Mouse (Mus musculus) midbrain, embryonic 14.5 days (tissue): ENCODE data around the gene Efemp2. TPM values are rescaled to one million over a fixed set of nuclear protein-coding genes. Genes with fewer than 3 reads are reported as not detected.

Experiments used
- ATAC-seq: fragments of 200-750 bp; cut with Nextera tagmentation; 2 replicates; pipeline ENCODE4 v1.8.0; 2017; ENCODE audit warnings: moderate number of reproducible peaks, moderate library complexity; ENCODE audit not compliant: low FRiP score, low TSS enrichment
- DNase-seq: peaks from one replicate; pipeline ENCODE4 v3.0.0-alpha.2; 2015
- H3K27ac ChIP-seq: fragments of 300-500 bp; sonication (generic); replicated peaks from 2 replicates; pipeline ENCODE4 v1.5.1; 2014; ENCODE audit warnings: mild to moderate bottlenecking, low read depth, low read length, moderate library complexity
- H3K27me3 ChIP-seq: fragments of 300-500 bp; sonication (generic); 2 replicates; pipeline ENCODE4 v1.6.1; 2014; ENCODE audit warnings: low read length, control low read depth, mixed read lengths; ENCODE audit not compliant: control insufficient read depth, insufficient read depth
- H3K36me3 ChIP-seq: fragments of 300-500 bp; sonication (generic); 2 replicates; pipeline ENCODE4 v1.6.1; 2014; ENCODE audit warnings: low read length, control low read depth; ENCODE audit not compliant: control insufficient read depth, insufficient read depth
- H3K4me1 ChIP-seq: fragments of 300-500 bp; sonication (generic); 2 replicates; pipeline ENCODE4 v1.6.1; 2014; ENCODE audit warnings: mild to moderate bottlenecking, antibody characterized with exemption, low read length, control low read depth; ENCODE audit not compliant: control insufficient read depth, insufficient read depth
- H3K4me2 ChIP-seq: fragments of 300-500 bp; sonication (generic); 2 replicates; pipeline ENCODE4 v1.6.1; 2014; ENCODE audit warnings: mild to moderate bottlenecking, low read length, moderate library complexity
- H3K4me3 ChIP-seq: fragments of 300-500 bp; sonication (generic); replicated peaks from 2 replicates; pipeline ENCODE4 v1.5.1; 2014; ENCODE audit warnings: low read depth, low read length
- H3K9ac ChIP-seq: fragments of 300-500 bp; sonication (generic); replicated peaks from 2 replicates; pipeline ENCODE4 v1.6.1; 2014; ENCODE audit warnings: mild to moderate bottlenecking, low read length, moderate library complexity
- H3K9me3 ChIP-seq: fragments of 300-500 bp; sonication (generic); 2 replicates; pipeline ENCODE4 v1.6.1; 2016; ENCODE audit warnings: low read length, control low read depth, mixed read lengths; ENCODE audit not compliant: control insufficient read depth
- WGBS: fragments of 180-500 bp; shearing (Covaris S2); extraction: QIAGEN DNeasy Blood & Tissue Kit; methylation state at CpG from one replicate; pipeline ENCODE4 v1.1.7; 2014; 5-methylcytosine and 5-hydroxymethylcytosine counted together
- polyA plus RNA-seq: library from polyadenylated mRNA; unstranded; fragments of >200 nt; fragmentation: Nextera tagmentation; extraction: Ambion mirVana; gene quantifications from 2 replicates; pipeline ENCODE4 v1.2.1, GENCODE M21; 2014

Efemp2 gene
- polyA plus RNA-seq, 1 experiment from 2014 or later: 28.7 TPM

DNA sequence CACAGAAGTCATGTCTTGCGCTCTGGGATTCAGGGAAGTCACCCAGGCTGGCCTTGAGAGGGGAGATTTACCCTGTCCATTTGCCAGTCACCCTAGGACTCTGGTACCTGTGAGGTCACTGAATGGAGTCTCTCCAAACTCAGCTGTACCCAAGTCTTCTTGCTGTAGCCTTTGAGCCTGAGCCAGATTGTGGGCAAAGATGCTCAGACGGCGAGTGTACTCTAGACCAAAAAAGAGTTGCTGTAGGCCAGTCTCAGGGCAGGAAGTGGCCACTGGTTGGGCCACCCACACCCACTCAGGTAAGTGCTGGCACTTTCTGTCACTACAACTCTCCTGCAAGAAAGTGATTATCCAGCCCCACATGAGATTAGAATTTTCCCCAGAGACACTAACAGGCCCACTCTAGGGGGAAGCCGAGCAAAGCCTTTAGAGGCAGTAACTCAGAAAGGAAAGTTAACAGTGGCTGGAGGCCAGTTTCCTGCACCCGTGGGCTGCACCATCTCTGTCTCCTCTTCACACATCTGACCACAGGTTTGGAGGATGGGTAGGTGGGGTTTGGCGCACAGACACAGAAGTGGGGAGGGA, 6.7 kb upstream of the Efemp2 start:
- H3K9ac ChIP-seq: no peak overlapping the region
- H3K4me1 ChIP-seq: peaks cover 6% of the 10 kb centered on the region
- no peak for DNase-seq
- ATAC-seq: no peak
- no peak overlapping the region for H3K4me2 ChIP-seq
- H3K27me3 ChIP-seq: no peaks in the 10 kb centered on the region
- peaks cover 51% of the 10 kb centered on the region for H3K36me3 ChIP-seq
- no peaks in the 10 kb centered on the region for H3K9me3 ChIP-seq
- H3K27ac ChIP-seq: no peak overlapping the region
- WGBS: 95% methylated on average over 6 of the region's 6 CpGs
- no peak overlapping the region for H3K4me3 ChIP-seq

DNA sequence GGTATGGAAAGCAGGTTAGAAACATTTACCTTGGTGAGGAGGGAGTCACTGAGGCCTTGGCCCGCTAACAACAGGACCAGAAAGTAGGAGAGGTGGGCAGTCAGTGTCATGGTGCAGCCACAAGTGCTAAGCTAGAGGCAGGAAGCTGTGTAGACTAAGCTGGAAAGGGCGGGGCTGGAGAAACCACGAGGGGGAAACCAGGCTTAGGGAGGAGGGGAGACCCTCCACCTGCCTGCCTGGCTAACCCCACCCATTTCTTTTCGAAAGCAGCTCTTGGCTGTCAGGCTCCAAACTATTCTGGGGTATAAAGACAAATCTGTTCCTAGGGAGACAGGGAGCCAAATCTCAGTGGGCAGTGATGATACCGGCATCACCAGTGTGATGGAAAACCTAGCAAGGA, 5.4 kb upstream of the Efemp2 start, which contains the start of gene Ctsw:
Ctsw (minus strand) TSS at position 134 of the 400 bp plus-strand sequence.
- H3K36me3 ChIP-seq: peaks cover 39% of the 10 kb centered on the region
- no peaks in the 10 kb centered on the region for H3K9me3 ChIP-seq
- no peak within 1 kb of the TSS for H3K4me3 ChIP-seq
- no peak within 1 kb of the TSS for H3K27ac ChIP-seq
- 64% methylated on average over 5 of the region's 5 CpGs for WGBS
- H3K4me2 ChIP-seq: no peak within 1 kb of the TSS
- ATAC-seq (no peak), DNase-seq (no peak)
- H3K4me1 ChIP-seq: peaks cover 6% of the 10 kb centered on the region
- H3K27me3 ChIP-seq: no peaks in the 10 kb centered on the region
- no peak within 1 kb of the TSS for H3K9ac ChIP-seq

DNA sequence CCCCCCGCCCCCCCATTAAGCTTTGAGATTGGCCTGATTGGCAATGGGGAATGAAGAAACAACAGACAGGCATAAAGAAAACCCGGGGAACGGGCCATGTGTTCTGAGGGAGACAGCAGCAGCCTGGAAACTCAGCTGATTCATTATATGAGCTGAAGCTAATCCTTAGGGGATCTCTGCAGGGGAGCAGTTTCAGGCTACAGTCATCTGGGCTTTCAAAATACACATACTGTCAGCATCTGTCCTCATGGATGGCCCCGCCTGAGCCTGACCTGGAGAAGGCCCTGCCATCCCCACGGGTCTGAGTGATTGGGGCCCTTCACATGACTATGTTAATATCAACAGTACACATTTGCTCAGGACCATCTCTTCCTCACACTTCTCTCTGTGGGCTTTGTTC, 1.9 kb upstream of the Efemp2 start:
- ATAC-seq (no peak), DNase-seq (no peak)
- Histone ChIP-seq H3K9ac (no peak overlapping the region), H3K4me2 (no peak overlapping the region), H3K4me1 (peaks cover 21% of the 10 kb centered on the region), H3K36me3 (peaks cover 12% of the 10 kb centered on the region), H3K9me3 (no peaks in the 10 kb centered on the region), H3K4me3 (no peak overlapping the region), H3K27me3 (no peaks in the 10 kb centered on the region), H3K27ac (no peak overlapping the region)
- WGBS: 43% methylated on average over 5 of the region's 5 CpGs

DNA sequence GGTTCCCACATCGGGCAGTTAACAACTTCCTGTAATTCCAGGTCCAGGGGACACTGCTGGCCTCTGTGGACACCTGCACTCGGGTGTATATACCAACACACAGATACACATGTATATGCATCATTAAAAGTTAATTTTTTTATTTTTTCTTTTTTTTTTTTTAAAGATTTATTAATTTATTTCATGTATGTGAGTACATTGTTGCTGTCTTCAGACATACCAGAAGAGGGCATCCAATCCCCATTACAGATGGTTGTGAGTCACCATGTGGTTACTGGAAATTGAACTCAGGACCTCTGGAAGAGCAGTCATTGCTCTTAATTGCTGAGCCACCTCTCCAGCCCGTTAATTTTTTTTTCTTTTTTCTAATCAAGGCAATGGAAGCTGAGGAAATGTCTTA, 897 bp upstream of the Efemp2 start:
- Histone ChIP-seq H3K4me3 (no peak overlapping the region), H3K27ac (no peak overlapping the region), H3K4me1 (peaks cover 21% of the 10 kb centered on the region), H3K36me3 (peaks cover 2% of the 10 kb centered on the region; the same call in 1 of the 2 replicates), H3K27me3 (no peaks in the 10 kb centered on the region), H3K9me3 (no peaks in the 10 kb centered on the region), H3K4me2 (no peak overlapping the region), H3K9ac (no peak overlapping the region)
- ATAC-seq (no peak), DNase-seq (no peak)
- WGBS: 85% methylated on average over 3 of the region's 3 CpGs

DNA sequence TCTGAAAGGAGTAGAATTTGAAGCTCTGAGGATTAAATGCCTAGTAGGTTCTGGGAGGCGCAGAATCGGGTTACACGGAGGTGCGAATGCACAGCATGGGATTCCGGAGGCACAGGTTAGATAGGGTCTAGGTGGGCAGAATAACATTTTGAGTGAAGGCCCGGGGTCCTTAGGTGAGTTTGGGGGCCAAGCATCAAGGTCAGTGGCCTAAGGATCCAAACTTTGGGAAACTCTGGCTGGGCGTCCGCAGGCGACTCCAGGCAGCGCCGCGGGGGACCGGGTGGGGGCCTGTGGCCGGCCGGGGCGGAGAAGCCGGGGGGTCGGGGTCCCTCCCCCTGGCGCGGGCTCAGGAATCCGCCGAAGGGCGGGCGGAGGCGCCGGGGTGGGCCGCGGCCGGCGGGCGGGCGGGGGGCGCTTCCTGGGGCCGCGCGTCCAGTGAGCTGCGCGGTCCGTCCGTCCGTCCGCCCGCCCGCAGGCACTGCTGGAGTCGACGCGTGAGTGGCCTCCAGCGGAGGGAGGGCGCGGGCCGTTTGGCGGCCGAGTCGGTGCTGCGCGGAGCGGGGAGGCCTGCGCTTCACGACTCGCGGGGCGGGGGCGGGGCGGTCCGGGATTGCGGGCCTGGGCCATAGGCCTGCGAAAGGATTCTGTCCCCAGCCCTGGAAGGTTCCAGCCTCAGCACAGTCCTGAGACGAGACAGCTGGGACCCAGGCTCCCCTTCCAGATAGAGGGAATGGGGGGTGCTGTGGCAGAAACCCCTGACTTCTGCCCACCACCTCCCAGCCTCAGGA, 721 bp downstream of the Efemp2 start:
- Histone ChIP-seq H3K4me1 (peaks cover 21% of the 10 kb centered on the region), H3K9ac (peak overlapping the region; percentile 76), H3K9me3 (no peaks in the 10 kb centered on the region), H3K36me3 (0 out of 2 replicates have a peak, but pooled peaks cover 4% of the 10 kb centered on the region), H3K4me3 (peak overlapping the region; percentile 53), H3K4me2 (peak overlapping the region; percentile 95), H3K27ac (peak overlapping the region; percentile 61), H3K27me3 (no peaks in the 10 kb centered on the region)
- ATAC-seq: peak; percentile 62; the same call in 1 of the 2 replicates
- DNase-seq: peak; percentile 75
- WGBS: under 1% methylated on average over 63 of the region's 68 CpGs

DNA sequence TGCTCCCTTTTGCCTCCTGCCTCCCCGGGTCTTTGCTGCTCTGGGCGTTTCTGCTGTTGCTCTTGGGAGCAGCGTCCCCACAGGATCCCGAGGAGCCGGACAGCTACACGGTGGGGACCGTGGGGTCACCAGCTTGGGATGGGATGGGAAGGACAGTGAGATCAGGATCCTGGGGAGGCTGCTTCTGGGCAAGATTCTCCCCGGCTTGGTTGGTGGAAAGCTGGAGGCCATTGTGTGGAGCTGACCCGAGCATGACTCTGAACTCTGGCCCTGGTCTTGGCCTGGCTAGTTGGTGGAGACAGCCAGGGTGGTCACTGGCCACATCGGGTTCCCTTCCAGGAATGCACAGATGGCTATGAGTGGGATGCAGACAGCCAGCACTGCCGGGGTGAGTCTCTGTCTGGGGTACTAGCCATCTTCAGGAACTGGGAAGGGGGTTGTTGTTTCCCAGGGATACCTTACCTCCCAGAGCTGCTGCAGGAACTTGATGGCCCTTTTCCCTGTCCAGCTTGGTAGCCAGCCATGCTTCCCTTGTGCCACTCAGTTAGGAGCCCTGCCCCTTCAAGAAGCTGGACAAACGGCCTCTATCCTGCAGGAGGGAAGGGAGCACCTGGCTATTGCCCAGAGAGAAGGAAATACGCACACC, 1.4 kb downstream of the Efemp2 start:
- Histone ChIP-seq H3K9me3 (no peaks in the 10 kb centered on the region), H3K36me3 (peaks cover 4% of the 10 kb centered on the region; the same call in 1 of the 2 replicates), H3K4me3 (peak overlapping the region; percentile 53), H3K27me3 (no peaks in the 10 kb centered on the region), H3K4me1 (peaks cover 21% of the 10 kb centered on the region), H3K9ac (peak overlapping the region; percentile 76), H3K27ac (peak overlapping the region; percentile 61), H3K4me2 (peak overlapping the region; percentile 95)
- DNase-seq: no peak
- WGBS: 17% methylated on average over 13 of the region's 13 CpGs
- 0 out of 2 replicates have a peak, but pooled peaks have one; percentile 3 for ATAC-seq

DNA sequence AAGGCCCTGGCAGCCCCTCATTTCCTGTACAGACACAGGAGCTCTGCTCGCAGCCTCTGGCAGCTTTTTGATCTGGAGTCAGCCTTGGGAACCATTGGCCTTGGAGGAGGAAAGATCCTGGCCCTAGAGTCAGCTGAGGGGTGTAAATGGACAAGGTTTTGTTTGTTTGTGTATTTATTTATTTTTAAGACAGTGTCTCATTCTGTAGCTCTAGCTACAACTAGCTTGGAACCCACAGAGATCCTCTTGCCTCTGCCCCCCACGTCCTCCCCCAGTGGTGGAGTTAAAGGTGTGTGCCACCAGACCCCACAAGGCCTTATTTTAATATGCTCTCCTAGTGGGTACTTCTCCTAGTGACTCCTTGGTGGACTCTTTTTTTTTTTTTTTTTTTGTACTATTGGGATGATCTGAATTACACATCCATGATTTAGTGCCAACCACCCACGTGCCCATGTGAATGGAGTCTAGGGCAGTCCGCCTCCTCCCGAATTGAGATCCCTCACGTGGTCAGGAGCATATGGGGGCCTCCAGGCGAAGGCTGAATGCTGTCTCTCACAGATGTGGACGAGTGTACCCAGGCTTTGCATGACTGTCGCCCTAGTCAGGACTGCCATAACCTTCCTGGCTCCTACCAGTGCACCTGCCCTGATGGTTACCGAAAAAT, 3.4 kb downstream of the Efemp2 start:
- Histone ChIP-seq H3K4me3 (no peak overlapping the region), H3K9me3 (no peaks in the 10 kb centered on the region), H3K27ac (no peak overlapping the region), H3K4me1 (peaks cover 21% of the 10 kb centered on the region), H3K27me3 (no peaks in the 10 kb centered on the region), H3K9ac (no peak overlapping the region), H3K36me3 (peaks cover 14% of the 10 kb centered on the region), H3K4me2 (no peak overlapping the region)
- 87% methylated on average over 10 of the region's 10 CpGs for WGBS
- DNase-seq: no peak
- no peak for ATAC-seq

DNA sequence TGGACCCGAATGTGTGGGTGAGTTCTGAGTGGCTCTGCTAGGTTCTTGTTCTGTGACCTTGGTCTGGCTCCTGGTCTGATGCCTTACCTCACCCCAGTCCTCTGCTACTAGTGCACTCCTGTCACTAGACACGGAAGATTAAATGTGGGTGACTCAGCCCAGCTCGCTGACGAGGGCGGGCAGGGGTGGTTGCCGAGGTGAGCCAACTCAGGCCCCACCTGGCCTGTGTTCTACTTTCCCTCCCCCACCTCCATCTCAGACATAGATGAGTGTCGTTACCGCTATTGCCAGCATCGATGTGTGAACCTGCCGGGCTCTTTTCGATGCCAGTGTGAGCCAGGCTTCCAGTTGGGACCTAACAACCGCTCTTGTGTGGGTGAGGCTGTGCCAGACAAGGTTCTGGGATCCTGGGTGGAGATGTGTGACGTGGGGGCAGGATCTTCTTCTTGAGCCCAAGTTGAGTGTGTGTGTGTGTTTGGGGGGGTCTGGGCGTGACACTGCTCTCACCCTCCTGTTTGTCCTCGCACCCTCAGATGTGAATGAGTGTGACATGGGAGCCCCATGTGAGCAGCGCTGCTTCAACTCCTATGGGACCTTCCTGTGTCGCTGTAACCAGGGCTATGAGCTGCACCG, 4.0 kb downstream of the Efemp2 start:
- H3K4me3 ChIP-seq: no peak overlapping the region
- no peaks in the 10 kb centered on the region for H3K9me3 ChIP-seq
- H3K27ac ChIP-seq: no peak overlapping the region
- DNase-seq (no peak), ATAC-seq (no peak)
- WGBS: 92% methylated on average over 18 of the region's 18 CpGs
- H3K4me2 ChIP-seq: no peak overlapping the region
- H3K27me3 ChIP-seq: no peaks in the 10 kb centered on the region
- H3K4me1 ChIP-seq: peaks cover 21% of the 10 kb centered on the region
- H3K9ac ChIP-seq: no peak overlapping the region
- H3K36me3 ChIP-seq: peaks cover 20% of the 10 kb centered on the region
